Mouse (Mus musculus): ENCODE measurements around the gene Gpr152.

Gpr152 gene

DNA sequence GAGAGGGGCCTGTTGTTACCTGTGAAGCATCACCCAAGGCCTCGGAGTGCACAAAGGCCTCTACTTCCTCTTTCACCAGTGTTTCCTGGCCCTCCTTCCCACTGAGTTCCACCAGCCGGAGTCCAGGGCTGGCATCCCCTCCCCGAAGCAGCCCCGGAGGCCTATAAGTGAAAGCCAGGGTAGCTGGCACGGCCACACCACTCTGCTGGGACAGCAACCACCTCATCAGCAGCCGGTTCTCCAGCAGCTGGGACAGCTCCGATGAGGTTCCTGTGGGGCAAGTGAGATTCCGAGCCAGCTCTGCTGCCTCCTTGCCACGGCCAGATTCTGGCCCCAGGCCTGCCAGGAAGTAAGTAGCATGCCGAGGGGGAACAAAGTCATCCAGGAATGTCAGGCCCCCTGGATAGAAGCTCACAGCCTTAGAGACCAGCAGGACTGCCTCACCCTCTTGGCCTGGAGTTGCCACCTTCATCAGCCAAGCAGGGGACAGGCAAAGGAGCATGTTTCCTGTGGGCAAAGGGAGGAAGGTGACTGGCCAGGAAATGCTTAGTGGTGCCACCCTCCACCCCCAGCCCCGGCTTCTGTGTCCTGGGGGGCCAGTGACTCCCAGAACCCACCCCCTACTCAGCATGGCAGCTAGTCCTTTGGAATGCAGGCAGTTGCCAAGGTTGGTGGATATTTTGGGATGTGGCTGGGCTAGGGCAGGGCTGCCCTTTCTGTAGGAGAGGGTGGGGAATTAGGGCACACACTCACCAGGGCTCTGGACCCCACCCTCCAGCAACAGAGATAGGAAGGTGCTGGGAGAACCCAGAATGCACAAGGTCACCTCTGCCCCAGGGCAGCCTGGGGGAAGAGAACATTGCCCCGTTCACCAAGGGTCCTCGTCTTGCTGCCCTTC is 32.1 kb downstream of the Gpr152 start:
- DNase-seq (ENCODE audit: extremely low read depth, low read depth), result no peak

DNA sequence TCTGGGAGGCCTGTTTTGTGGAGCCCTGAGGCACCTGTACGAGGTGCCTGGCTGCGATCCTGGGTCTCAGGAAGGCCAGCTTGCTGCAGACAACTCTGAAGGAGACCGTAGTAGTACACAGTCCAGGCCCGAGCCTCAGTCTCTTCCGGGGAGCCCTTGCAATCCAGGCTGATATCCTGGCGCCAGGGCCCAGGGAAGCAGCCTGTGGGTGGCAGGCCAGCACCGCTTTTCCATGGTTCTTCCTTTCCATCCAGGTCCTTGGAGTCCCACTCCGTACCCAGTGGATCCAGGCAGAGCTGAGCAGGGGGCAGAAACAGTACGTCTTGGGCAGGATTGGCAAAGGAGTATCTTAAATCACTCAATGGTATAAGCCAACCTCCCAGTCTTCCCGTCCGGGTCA is 33.3 kb downstream of the Gpr152 start:
- DNase-seq (ENCODE audit: extremely low read depth, low read depth), result no peak

DNA sequence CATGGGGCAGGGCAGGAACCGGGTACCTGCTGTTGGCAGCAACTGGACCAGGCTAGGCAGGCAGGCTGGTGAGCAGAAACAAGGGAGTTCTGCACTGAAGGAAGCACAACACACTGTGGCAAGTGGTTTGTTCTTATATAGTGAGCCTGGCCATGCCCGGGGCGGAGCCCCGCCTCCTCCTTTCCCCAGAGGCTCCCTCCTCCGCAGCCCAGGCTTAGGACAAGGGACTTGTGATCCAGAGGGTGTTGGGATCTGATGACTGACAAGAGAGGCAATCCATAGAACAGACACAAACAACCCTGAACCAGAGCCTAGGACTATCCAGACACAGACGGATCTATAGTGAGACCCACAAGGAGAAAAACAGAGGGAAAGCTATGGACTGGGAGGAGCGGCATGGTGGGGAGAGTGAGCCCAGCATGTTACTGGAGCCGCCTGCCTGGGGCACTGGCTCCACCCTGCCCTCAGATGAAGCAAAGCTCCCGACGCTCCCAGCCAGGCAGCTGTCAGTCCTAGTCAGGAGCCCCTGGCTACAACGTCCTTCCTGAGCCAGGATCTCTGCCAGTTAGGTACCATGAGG is 35.9 kb downstream of the Gpr152 start, which contains the start of gene Carns1:
Gene Carns1, minus strand, starts transcription at position 112 of the 580 bp plus-strand sequence.
- DNase-seq (ENCODE audit: extremely low read depth, low read depth), result no peak

DNA sequence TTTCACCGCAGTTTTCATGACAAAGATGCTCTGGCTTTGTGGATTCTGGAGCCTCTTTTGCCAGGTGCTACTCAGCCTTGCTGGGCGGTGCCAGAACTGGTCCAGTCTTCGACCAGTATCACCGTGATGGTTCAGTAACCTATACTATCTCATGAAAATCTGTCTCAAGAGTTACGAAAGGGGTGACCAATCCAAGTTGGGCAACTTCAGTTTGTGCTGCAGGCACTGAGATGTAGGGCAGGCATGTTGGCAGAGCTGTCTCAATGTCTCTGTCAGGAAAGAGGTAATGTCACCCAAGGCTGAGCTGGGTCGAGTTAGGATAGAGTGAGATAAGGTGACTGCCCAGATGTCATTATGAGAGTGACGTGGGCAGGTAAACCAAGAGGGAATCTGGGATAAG is 40.8 kb downstream of the Gpr152 start:
- no peak for DNase-seq (ENCODE audit: extremely low read depth, low read depth)

DNA sequence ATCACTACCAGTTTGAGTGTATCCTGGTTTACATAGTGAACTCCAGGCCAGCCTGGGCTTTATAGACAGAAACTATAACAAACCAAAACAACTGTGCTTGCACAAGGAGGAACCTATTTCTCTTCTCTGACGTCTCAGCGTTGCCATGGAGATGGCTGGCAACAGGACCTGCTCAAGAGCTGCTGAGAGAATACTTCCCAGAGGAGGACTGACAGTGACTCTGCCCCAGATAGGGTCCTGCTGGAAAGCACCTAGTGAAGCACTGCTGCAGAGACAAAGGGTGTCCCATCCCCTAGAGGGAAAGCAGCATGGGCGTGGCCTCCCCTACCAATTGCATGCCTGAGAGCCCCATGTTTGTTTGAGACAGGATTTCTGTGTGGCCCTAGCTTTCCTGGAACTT is 42.3 kb downstream of the Gpr152 start:
- no peak for DNase-seq (ENCODE audit: extremely low read depth, low read depth)

DNA sequence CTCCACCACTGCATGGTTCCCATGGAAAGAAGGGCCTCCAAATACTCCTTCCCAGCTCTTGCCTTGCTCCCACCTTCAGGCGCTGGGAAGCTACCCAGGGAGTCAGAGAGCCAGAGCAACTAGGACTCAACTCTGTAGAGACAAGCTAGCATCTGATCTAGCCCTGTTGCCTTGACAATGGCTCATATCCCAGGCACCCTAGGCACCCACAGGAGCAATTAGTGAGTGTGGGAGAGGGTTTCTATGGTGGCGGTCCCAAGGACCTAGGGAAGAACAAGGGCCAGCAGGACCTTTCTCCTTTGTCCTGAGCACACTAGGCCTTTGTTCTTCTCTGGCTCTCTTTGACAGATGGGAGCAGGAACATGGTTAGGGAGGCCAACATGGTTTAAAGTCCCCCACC is 44.1 kb downstream of the Gpr152 start:
- no peak for DNase-seq (ENCODE audit: extremely low read depth, low read depth)

DNA sequence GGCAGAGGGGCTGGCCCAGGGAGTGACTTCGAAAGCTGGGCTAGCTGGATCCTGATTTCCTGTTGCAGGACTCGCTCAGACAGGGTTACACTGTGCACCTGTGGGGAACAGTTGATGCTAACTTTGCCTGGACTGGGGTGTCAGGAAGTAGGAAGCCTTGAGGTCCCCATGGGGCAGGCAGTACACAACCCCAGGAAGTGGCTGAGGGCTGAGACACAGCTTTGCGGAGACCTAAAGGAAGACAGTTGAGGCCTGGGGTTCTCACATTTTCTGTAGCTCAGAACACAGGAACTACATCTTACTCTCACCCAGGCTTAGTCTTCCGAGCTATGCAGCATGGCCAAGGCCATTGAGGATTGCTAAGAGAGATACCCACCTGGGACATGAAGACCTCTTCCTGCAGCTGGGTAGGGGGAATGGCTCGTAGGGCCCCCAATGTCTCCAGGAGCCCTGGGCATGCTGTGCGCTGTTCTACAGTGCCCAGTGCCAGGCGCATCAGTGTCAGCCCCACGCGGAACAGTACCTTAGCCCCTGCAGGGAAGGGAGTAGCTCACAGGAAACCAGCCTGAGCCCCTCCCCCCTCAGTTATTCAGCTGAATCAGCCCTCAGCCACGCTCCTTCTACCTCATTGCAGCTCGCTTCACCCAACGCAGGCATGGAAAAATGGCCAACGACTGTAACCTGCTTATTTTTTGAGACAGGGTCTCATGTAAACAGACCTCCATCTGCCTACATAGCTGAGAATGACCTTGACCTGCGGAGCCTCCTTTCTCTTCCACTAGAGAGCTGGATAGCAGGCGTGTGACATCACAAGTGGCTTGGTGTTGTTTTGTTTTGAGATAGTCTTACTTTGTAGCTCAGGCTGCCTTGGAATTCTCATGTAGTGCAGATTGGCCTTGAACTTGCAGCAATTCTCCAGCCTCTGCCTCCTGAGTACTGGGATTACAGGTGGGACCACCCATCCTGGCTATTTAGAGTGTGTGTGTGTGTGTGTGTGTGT is 45.7 kb downstream of the Gpr152 start:
- DNase-seq (ENCODE audit: extremely low read depth, low read depth), result no peak

DNA sequence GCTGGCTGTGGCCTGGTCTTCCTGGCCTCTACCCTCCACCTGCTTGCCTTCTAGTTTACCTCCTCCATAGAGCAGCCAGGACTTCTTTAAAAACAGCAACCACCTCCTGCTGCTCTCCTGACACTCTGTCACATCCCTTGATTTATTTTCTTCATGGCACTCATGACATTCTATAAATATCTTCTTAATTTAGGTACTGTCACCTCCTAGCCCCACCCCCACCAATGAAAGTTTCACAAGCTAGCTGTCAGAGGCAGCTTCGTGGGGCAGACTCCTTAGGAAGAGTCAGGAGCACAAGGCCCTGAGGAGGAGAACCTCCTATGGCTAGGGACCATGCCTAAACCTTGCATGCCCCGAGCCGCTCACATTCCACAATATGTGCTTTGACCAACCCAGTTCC is 47.7 kb downstream of the Gpr152 start:
- no peak for DNase-seq (ENCODE audit: extremely low read depth, low read depth)

DNA sequence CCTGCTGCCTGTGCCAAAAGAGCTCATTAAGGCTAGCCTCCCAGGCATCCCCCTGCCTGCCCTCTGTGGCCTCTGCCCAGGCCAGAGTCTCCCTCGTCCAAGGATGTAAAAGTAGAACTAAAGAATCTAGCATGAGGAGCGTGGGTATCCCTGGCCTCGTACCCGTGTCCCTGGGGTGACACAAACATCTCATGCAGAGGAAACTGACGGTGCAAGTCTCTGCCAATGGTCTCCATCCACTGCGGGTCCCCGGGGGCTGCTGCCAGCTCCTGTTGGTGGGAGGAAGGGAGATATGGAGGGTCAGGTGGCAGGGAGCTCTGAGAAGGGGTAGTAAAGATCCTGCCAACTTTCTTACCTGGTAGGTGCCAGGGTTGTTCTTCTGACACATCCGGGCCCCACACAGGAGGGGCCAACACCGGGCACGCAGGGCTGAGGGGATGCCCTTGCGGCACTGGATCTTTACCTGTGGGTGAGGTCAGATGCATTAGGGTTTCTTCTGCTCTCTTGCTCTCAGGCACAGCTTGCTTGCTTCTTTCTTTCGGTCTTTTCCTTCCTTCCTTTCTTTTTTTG is 49.5 kb downstream of the Gpr152 start:
- DNase-seq (ENCODE audit: extremely low read depth, low read depth), result no peak

DNA sequence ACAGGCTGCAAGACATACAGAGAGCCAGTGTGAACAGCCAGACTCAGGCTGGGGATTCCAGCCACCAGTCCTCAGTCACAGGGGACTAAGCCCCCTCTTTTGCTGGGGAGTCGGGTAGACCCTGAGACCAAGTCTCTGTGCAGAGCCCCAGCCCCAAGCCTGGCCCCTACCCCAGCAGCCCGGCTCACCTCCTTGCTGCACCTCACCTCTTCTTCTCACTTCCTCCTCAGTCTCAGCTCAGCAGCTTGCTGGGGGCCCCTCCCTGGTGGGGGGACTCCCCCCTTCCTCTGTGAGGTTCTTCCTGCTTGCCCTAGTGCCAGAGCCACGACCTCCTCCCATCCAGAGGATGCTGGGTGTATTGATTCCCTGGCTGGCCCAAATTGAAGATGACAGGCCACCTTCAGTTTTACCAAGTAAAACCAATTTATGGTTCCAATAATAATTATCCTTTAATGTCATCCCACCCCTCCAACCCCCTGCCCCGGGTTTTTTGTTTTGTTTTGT is 51.3 kb downstream of the Gpr152 start, which contains the start of gene Tbc1d10c:
Gene Tbc1d10c, minus strand, starts transcription at position 454 of the 504 bp plus-strand sequence.
- DNase-seq (ENCODE audit: extremely low read depth, low read depth), result no peak

DNA sequence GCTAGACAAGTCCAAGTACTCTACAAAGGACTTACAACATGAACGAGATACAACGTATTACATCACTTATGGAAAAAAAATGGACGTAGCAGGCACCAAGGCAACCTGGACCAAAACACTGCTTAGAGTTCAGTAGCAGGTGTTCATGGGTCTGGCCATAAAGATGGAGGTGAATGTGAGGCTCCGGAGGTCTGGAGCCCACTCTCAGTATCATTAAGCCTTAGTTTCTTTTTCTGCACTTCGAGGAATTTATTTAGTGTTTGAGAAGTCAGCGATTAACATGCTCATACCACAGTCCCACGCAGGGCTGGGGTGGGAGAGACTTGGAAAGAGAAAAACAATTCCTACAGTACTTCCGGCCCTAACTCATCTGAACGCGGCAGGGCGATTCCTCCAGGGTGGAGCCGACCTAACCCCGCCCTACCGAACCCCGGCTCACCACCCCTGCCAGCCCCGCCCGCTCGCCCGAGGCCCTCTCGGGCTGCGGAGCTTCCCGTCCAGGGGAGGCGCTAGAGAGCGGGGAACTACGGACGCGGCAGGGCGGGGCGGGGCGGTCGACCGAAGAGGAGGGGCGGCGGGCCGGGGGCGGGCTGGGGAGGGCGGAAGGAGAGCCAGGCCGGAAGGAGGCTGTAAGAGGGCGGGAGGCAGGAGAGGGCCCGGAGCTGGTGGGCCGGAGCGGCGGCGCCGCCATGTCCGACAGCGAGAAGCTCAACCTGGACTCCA is 52.1 kb downstream of the Gpr152 start, which contains the start of gene Ppp1ca:
Gene Ppp1ca, plus strand, starts transcription at position 538 of the 723 bp plus-strand sequence.
- DNase-seq (ENCODE audit: extremely low read depth, low read depth), result peak; percentile 68

DNA sequence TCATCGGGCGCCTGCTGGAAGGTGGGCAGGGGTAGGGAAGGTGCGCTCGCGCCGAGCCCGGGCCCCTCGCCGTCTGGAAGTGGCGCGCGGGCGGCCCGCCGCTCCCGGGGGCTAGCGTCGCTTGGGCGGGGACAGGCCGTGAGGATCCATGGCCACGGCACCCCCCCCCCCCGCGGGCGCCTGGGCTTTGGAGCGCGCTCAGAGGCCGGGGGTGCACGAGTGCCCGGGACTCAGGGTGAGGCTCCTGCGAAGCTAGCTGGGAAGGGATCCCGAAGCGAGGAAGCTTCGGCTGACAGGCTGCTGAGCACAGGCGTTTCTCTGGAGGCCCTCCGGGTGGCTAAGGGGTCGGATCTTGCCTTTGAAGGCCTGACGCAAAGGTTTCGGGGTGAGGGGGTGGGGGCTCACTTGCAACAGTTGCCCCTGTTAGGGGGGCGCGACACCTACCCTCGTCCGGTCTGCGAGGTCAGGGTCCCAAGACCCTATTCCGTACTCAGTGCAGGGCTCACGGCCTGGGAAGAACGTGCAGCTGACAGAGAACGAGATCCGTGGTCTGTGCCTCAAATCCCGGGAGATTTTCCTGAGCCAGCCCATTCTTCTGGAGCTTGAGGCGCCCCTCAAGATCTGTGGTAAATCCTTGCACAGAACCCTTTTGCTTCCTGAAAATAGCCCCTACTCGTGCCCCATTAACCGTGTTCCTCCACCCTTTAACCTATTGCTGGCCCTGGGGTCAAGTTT is 52.8 kb downstream of the Gpr152 start:
- no peak for DNase-seq (ENCODE audit: extremely low read depth, low read depth)

DNA sequence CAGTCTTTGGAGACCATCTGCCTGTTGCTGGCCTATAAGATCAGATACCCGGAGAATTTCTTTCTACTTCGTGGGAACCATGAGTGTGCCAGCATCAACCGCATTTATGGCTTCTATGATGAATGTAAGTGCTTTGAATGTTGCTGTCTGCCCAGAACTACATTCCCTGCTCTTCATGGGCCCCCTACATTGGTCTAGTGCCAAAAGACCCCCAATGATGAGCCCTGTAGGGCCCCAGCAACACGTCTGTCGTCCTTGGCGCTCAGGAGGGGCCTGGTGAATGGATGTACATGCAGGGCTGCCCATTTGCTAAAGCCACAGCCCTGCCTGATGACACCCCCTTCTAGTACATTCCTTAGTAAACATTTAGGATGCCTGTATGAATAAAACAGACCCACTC is 53.5 kb downstream of the Gpr152 start:
- no peak for DNase-seq (ENCODE audit: extremely low read depth, low read depth)

DNA sequence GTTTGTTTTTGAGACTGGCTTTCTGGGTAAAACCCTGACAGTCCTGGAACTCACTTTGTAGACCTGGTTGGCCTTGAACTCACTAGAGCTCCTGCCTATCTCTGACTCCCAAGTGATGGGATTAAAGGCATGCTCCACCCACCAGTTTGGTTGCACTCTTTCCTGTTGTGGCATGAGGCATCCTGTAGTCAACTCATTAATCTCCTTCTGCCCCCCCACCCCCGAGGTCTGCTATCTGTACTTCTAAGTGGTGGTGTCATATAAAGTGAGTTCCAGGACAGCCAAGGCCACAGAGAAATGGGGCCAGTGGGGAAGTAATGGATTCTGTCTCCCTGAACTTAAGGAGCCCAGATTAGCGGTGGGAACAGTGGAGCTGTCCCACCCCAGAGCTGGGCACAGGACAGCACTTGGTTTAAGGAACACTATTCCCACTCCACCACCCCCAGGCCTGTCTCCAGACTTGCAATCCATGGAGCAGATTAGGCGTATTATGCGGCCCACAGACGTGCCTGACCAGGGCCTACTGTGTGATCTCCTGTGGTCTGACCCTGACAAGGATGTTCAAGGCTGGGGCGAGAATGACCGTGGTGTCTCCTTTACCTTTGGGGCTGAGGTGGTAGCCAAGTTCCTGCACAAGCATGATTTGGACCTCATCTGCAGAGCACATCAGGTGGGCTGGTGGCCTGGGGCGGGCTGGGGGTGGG is 54.6 kb downstream of the Gpr152 start:
- DNase-seq (ENCODE audit: extremely low read depth, low read depth), result no peak

DNA sequence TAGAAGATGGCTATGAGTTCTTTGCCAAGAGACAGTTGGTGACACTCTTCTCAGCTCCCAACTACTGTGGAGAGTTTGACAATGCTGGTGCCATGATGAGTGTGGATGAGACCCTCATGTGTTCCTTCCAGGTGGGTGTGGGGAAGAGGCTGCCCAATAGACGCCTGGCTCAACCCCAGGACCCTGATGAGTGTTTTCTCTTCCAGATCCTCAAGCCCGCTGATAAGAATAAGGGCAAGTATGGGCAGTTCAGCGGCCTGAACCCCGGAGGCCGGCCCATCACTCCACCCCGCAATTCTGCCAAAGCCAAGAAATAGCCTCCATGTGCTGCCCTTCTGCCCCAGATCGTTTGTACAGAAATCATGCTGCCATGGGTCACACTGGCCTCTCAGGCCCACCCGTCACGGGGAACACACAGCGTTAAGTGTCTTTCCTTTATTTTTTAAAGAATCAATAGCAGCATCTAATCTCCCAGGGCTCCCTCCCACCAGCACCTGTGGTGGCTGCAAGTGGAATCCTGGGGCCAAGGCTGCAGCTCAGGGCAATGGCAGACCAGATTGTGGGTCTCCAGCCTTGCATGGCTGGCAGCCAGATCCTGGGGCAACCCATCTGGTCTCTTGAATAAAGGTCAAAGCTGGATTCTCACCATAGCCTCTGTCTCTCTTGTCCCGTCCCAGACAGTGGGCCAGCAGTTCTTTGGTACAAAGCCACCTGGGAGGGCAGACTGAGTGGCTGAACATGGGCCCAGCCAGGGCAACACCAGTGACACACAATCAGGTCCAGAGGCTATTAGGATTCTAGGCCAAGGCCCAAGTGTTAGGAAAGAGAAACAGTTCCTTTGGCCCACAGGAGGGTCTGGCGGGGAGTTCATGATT is 55.4 kb downstream of the Gpr152 start:
- DNase-seq (ENCODE audit: extremely low read depth, low read depth), result no peak

Data from MEL-GATA-1-ER (cell line).